Mouse (Mus musculus): Measurements from ENCODE around the gene Slc25a33.
"Not testable (repeated sequence)": the region's sequence is repeated elsewhere in the genome, so short reads cannot be mapped to it uniquely, and the experiment has no call there.

The Slc25a33 gene

DNA sequence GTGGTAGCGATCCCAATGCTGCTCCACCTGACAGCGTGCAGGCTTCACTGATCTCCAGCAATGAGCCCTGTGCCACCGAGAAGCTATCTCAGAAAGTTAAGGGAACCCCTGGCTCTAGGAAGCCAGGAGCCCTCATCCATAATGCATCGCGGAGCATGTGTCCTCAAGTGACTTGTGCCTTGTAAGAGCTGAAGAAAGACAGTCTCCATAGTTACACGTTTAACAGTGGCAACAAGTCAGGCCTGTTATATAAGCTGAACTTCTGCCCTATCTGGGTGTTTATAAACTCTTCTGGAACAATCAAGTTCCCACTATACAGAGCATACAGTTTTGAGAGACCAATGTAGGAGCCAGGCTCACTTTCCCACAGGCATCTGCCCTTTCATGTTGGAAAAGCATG, 15.7 kb downstream of the Slc25a33 start:
- DNase-seq (ENCODE audit: low spot score), result no peak

DNA sequence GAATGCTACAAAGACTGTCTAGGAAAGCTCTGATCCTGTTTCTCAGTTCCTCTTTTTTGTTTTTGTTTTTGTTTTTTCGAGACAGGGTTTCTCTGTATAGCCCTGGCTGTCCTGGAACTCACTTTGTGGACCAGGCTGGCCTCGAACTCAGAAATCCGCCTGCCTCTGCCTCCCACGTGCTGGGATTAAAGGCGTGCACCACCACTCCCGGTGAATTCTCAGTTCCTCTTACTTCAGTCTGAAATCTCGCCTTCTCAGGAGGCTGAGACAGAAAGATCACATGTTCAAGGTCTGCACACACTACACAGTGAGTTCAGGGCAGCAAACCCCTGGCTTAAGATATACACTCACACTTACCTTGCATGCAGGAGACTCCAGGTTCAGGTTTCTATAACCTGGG, 17.5 kb downstream of the Slc25a33 start:
- DNase-seq (ENCODE audit: low spot score), result not testable (repeated sequence)

DNA sequence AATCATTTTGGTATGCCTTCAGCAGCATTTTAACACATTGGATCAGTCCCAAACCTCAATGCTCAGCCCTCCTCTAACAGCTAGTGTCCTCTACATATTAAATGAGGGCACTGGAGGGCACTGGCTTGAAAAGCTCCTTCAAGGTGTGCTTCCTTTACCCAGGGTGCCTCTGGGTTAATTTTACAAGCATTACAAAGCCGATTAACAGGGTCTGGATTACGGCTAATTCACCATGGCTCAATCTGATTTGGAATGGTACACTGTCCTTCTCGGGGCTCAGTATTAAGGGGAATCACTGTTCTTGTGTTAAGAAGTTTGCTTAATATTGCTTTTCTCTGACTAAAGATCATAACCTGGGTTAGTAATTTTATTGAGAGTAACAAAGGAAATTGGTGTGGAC, 21.2 kb downstream of the Slc25a33 start:
- DNase-seq (ENCODE audit: low spot score), result no peak

DNA sequence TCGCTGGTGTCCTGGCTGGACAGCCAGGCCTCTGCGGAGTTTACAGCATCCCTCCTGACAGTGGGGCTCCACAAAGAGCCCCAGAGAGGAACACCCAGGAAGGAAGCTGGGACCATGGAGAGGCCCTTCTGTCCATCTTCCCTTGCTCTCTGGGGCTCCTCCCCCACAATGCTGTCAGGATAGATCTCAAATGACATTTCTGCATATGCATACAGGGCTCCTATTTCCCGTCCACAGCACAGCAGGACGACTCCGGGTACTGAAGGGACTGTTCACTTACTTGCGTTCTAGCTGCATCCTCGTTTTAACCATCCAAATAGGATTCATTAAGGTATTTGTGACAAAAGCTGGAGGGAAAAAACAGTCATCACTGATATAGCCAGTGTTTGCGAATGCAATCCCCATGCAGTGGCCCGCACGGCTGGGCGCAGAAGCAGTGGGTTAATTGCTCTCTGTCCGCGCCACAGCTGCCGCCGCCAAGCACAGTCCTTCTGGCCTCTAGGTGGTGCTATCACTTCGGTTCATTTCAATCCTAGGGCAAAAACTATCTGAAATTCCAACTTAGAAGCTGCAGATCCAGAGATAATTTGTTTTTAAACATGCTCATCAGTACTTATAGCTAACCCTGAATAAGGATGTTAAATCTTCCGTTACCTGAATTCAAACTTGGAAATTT, 21.8 kb downstream of the Slc25a33 start:
- DNase-seq (ENCODE audit: low spot score), result no peak

DNA sequence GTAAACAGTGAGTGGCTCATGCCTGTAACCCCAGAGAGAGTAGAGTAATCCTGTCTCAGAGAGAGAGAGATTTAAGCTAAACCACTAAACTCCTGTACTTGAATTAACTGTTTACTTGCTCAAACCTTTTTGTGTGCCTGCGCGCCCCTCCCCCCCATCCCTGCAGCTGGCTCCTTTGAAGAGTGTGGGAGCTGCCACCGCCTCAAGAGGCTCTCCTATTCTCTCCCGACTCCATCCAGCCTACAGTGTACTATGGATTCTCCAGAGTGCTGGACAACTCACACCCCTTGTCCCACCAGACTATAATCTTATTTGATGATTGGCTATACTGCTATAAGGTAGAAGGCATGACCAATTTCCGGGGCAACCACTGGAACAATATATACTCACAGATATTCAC, 23.4 kb downstream of the Slc25a33 start:
- DNase-seq (ENCODE audit: low spot score), result no peak

DNA sequence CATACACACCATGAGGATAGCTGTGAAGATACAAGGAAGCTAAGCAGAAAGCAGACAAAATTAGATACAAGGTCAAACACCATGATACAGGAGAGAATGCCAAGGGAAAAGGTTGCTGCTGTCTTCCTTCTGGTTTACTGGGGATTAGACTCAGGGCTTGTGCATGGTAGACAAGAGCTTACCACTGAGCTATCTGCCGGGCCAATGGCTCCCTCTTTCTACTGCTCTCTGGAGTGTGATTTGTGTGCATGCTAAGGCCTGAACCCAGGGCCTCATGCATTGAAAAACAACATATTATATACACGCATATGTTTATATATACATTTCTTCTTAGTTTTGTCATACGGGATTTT, 24.4 kb downstream of the Slc25a33 start:
- DNase-seq (ENCODE audit: low spot score), result not testable (repeated sequence)

DNA sequence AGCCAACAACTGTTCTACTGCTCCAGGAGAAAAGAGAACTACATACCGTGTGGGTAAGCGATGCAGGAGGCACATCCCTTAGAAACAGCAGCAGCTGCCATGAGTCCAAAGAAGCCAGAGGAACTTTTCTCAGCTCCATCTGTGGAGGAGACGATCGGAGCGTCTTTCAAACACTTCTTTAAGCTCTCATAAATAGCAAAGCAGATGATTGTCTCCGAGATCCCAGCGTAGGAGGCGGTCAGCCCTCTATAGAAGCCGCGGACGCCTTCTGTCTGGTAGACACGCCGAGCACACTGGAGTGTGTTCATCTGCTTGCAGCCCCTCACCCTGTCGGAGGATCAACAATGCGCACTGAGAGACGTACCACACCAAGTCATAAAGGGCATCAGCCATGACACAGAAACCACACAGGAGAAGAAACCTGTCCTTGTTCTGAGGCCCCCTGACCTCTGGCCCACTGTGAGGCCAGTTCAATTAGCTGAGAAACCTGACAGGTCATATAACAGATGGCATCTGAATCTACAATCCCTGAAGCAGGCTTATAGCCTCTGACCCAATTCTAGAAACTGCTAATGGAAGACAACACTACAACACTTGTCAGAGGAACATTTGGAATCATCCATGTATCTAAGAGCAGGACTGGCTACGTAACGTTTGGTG, 24.9 kb downstream of the Slc25a33 start:
- DNase-seq (ENCODE audit: low spot score), result no peak

DNA sequence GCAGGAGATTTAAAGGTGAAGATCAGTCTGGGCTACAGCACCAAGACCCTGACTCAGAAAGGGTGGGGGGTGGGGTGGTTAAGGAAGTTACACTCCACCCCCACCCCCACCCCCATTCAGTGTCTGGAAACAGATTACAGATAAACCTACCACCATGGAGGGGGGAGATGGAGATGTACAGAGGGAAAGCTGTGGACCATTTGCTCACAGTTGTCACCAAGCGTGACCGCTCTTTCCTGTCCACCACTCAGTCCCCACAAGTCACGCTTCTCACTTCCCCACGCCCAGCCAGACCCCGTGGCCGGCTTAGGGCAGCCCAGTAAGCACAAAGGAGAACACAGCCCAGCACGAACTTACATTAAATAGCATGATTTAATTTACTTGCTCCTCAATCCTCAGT, 30.0 kb downstream of the Slc25a33 start:
- DNase-seq (ENCODE audit: low spot score), result no peak

DNA sequence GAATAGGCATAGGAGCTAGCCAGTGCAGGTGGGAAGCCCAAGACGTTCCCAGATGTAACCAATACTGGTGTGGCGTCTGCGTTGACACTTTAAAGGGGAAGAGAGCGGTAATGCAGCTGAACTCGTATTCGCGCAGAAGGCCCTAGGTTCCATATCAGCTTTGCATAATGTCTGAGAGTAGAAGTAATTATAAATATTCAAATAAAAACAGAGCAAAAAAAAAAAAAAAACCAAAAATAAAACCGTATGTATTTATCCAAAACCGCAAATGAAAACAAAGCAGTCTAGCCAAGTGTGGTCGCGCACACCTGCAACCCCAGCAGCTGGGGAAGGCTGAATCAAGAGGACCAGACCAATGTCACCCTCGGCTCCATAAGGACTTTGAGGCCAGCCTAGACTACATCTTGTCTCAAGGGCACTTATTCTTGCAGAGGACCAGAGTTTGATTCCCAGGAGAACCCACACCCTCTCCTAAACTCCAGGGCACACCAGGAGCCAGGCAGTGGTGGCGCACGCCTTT, 32.0 kb downstream of the Slc25a33 start:
- no peak for DNase-seq (ENCODE audit: low spot score)

DNA sequence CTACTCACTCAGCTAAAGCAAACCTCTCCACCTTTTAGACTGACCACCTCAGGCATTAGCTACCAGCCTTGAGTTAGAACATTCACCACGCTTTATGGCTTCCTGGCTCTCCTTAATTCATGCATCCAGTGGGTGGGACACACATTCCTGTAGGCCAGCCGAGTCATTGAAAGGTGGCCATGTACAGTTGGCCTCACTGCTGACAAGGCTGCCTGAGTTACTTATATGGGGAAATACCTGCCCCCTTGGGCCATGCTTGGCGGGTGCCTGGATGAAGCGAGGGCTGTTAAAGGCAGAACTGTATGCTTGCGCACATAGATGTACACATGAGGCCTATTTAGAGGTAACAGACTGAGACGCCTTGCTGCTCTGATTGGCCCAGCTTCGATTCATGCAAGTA, 33.8 kb downstream of the Slc25a33 start:
- DNase-seq (ENCODE audit: low spot score), result no peak

DNA sequence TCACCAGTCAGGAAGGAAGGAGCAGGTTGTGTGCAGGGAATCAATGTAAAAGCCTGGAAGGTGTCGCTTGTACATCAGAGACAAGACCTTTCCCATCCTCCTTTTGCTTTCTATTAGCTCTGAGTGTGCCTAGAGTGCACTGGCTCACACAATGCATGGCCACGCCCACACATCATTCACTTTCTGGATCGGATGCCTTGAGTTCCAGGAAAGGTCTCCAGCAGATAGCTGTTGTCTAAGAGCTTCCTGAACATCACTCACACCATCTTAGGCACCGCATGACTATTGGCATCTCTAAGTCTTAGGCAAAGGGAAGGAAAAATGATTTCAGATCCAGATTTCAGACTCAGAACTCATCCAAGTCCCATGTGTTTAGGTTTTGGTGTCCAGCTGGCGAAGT, 34.6 kb downstream of the Slc25a33 start:
- DNase-seq (ENCODE audit: low spot score), result no peak

DNA sequence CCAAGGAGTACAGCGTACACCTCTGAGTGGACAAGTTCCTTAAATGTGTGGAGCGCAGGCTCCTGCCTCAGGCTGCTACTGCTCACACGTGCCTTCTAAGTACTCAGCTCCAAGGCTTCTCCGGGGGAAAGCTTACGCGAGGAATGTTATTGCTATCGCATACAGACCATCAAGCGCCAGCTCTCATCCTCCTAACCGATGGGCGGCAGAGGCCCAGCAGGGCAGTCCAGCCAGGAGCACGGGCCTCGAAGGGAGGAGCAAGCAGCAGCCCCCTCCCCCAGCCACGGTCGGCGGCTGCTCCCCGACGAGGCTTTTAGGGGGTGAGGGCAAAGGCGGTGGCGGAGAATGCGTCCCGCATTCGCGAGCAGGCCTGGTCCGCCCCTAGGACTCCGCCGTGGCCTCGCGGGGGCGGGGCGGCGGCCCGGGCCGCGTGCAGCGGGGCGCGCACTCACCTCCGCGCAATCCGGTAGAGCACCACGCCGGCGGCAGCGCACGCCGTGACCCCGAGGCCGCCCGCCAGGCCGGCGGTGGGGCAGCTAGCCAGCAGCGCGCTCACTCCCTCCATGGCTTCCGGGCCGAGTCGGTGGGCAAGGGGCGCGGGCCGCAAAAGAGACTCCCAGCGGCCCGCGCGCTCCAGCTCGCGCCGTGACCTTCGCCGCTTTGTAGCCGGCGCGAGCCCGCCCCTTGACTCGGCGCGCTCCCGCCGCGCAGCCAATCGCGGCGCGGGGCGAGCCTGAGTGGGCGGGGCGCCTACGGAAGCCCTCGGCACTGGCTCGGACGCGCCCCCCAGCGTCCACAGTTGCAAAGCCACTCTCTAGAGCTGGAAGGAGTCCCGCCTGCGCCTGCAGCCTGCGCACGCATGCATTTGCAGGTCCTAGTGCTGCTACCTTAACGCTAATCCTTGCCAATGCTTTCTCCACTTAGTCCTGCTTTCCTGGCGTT, 36.4 kb downstream of the Slc25a33 start, which contains the start of gene Tmem201:
Gene Tmem201, minus strand, starts transcription at position 662 of the 942 bp plus-strand sequence.
- peak; percentile 94 for DNase-seq (ENCODE audit: low spot score)

DNA sequence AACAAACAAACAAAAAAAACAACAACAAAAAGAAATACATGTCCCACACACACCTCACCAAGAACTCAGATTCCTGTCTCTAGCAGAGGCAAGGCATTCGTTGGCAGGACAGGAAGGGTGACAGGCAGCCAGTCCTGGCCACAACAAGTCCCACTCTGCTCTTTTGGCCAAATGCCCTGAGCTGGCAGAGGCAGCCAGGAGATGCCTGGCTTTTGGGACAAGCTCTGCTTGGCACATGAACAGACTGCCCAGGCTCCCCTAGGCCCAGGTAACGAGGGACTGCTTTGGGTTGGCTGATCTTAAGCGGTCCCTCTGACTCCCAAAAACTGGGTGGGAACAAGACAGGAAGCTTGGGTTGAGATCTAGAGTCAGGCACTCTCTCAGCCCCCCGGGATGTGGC, 37.5 kb downstream of the Slc25a33 start:
- DNase-seq (ENCODE audit: low spot score), result no peak

DNA sequence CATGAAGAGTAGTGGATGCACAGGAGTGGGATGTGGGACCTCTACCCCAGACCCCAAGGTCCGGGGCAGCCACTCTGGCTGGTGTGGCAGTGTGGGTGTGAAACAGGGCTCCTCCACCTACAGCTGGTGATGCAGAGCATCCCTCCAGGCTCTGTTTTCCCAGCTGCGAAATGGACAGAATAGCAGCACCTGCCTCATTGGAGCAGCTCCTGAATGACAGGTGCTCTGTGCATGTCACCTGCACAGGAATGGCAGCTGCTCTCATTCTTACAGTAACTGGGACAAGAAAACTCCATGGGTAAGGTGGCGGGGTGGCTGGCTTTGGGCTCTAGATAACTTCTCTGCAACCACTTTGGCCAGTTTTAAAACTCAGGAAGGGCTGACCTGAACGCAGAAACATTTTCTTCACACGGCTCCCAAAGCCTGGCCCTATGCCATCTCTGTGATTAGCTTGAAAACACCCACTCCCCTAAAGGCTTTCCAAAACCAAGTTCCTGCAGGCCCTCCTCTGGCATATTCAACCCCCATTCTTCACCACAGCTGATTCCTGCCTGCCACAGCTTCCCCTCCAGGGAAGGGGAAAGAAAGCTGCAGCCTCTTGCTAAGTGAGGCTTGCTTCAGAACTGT, 38.3 kb downstream of the Slc25a33 start:
- no peak for DNase-seq (ENCODE audit: low spot score)

DNA sequence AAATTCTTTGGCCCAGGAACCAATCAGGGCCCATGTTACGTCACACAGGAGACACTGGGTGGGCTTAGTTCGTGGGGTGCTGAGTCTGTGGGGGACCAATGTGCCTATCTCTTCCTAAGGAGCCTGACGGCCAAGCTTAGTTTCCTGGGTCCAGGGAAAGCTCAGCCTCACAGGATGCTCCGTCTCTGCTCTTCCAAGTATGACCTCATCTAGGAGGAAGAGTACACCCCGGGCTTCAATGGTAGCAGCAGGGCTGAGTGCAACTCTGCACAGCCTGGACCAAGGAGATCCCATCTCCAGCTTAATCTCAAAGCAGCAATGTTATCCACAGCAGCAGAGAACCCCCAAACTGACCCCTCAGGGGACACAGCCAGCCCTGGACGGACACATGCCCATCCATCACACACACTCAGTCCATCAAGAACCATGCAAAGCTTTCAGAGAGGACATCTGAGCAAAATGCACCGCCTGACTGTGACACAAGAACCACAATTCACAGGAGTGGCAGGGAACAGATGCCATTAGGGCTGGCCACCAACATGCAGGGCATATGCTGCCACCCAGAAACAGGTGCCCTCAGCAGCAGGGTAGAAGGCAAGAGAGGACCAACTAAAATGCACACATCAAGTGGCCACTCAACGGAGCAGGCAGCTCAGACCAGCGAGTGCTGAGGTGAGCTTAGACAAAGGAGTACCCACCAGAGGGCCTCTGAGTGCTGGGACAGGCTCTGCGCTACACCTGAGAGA, 39.2 kb downstream of the Slc25a33 start:
- no peak for DNase-seq (ENCODE audit: low spot score)

DNA sequence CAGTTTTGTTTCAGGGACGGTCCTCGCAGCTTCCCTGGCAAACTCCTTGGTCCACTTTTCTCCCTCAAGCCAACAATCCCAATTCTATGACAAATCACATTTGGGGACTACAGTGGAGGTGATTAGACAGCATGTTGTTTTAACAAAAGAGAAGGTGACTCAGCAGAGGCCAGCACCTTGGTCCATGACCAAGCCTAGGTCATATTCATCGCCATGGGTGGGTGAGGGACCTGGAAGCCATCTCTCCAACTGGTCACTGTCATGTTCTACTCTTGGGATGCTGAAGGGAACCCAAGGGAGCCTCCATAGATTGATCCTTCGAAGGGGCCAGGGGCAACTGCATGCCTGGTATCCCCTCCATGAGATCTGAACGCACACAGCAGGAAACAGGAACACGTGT, 39.8 kb downstream of the Slc25a33 start:
- DNase-seq (ENCODE audit: low spot score), result no peak

DNA sequence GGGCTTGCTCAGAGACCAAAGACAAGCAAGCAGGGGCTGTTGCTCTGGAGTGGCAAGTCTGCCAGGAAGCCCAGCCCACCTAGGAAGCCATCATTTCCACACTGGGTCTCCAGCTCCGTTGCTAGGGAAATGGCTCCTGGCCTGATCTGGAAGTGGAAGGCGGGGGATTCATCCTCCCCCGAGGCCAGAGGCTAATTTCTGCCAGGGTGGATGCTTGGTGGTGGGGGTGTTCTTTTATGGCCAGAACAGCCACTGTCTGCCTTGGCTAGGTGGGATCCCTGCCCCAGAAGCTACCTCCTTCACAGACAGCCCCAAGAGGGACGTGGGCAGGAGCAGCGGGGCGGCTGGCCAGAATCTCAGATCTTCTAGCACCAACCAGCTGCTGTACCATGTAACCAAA, 40.3 kb downstream of the Slc25a33 start:
- DNase-seq (ENCODE audit: low spot score), result no peak

DNA sequence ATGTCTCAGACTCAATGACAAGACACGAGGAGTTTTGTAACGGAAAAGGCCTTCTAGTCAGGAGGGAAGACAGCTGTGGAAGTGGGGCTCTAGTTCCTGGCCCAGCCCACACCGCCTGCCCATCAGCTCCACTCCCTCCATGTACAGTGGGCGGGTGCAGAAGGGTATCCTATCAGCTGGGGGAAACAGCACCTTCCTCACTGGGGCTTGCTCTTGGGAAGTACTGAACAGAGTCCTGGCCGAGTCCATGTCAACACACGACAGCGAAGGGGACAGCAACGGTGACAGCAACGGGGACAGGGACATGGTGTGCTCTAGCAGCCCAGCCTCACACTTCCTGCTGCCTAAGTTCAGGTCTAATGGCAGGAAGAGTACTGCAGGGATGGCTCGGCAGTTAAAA, 41.3 kb downstream of the Slc25a33 start:
- DNase-seq (ENCODE audit: low spot score), result no peak

DNA sequence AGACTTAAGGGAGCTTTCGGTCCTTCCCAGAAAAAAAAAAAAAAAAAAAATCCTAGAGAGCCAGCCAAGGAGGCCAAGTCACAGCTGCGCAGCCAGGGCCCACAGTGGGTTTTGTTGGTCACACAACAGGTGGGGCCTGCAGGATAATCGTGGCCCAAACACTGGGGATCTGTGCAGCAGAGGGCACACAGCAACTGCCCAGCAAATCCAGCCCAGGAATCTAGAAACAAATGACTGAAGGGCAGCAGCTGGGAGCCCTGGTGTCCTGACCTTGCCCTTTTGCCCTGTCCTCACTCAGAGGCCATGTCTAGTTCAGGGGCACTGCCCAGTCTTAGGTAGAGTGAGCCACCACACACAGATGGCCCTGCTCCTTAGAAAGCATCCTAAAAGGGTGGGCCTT, 41.8 kb downstream of the Slc25a33 start:
- no peak for DNase-seq (ENCODE audit: low spot score)

DNA sequence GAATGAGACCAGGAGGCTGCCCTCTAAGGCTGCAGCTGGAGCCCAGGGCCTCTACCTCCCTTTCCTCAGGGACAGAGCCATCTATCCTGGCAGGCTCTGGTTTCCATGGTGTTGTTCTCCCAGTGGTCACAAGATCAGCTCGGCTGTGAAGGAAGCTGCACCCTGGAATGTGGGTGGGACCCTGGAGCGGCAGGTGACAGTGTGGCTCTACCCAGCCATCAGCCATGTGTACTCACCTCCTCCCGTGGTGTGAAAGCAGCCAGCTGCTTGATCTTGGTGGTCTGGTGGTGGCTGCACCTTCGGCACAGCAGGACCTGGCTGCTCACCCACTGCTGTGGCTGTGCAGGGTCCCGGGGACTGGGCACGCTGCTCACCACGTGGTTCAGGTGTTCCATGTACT, 43.2 kb downstream of the Slc25a33 start:
- DNase-seq (ENCODE audit: low spot score), result no peak

DNA sequence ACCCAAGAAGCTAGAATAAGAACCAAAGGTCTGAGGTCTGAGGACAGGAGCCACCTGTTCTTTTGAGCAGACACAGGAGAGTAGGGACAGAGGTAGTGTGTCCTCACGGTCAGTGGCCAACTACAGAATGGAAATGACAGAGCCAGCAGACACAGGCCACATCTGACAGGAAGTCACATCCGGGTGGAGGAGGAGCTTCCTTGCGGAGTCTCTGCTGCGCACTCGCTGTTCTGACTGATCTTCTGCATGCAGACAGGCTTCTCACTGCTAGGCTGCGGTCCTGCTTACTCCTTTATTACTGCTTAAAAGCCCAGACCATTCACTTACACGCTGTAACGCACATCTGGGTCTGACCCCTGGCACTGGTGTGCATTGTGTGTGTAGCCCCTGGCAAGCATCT, 45.3 kb downstream of the Slc25a33 start:
- no peak for DNase-seq (ENCODE audit: low spot score)

DNA sequence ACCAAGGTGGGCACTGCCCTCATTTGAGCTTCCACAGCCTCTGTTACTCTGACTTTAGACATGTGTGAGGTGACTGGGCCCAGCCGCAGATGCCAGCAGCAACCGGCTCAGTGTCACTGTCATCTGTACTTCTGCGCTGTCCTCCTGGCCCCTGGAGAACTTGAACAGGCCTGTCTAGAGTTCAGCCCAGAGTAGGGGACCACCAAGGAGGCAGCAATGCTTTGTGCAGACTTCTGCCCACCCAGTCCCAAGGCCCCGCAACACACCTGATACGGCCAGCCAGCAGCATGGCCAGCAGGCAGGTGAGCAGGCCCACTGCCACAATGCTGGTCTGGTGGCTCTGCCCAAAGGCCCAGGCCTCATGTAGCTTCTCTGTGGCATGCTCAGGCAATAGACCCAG, 46.4 kb downstream of the Slc25a33 start:
- no peak for DNase-seq (ENCODE audit: low spot score)

Data from left cerebral cortex, adult 11 months (tissue).